Comparison of ENCODE assay signal across 25 mouse cellular contexts in the genomic region with DNA sequence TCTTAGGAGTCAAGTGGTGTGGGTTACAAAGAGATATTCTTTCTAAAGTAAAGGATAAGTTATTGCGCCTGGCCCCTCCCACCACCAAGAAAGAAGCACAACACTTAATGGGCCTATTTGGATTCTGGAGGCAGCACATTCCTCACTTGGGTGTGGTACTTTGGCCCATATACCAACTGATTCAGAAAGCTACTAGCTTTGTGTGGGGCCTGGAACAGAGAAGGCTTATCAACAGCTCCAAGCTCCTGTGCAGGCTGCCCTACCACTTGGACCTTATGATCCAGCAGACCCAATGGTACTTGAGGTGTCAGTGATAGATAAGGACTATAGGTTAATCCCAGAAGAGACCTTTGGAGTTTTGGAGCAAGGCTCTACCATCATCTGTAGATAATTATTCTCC. TPM values are rescaled to one million over a fixed set of nuclear protein-coding genes. Genes with fewer than 3 reads are reported as not detected.
A peak's percentile ranks its signal among the peaks of the same experiment; 100 is the strongest.
DNase-seq lines count a peak whose midpoint lies in the region; ATAC-seq and TF ChIP-seq lines count a peak whose summit lies in the region.
"Had no signal": no experiment of that assay in that cellular context is flagged by ENCODE, and none has a peak within 500 bp of the region (broad histone marks: within the 10 kb centered on the region; RNA-seq: fewer than 3 reads in every experiment).

No protein-coding gene starts in this region.

- no peaks in the 10 kb centered on the region for H3K27me3 ChIP-seq in liver, embryonic 12.5 days (replicated peaks)
- no peaks in the 10 kb centered on the region for H3K27me3 ChIP-seq in liver, postnatal 0 days (ENCODE audit: insufficient read depth, low read length)
- no peaks in the 10 kb centered on the region for H3K27me3 ChIP-seq in liver, embryonic 13.5 days
- H3K27me3 ChIP-seq: embryonic facial prominence, embryonic 15.5 days; heart, embryonic 15.5 days; Patski had no signal

- H3K9ac ChIP-seq in liver, embryonic 12.5 days: no peak overlapping the region
- no peak overlapping the region for H3K9ac ChIP-seq in liver, postnatal 0 days (replicated peaks)
- no peak overlapping the region for H3K9ac ChIP-seq in liver, embryonic 13.5 days
- H3K9ac ChIP-seq: embryonic facial prominence, embryonic 15.5 days; heart, embryonic 15.5 days; hindbrain, embryonic 14.5 days had no signal

- WGBS in liver, embryonic 12.5 days (ENCODE audit: insufficient replicate concordance): 91% methylated on average over 1 of the region's 1 CpGs
- 90% methylated on average over 1 of the region's 1 CpGs for WGBS in liver, postnatal 0 days (ENCODE audit: insufficient replicate concordance)
- 85% methylated on average over 1 of the region's 1 CpGs for WGBS in liver, embryonic 13.5 days (ENCODE audit: insufficient replicate concordance)

- H3K4me1 ChIP-seq in liver, embryonic 12.5 days: peaks cover 18% of the 10 kb centered on the region
- H3K4me1 ChIP-seq in liver, postnatal 0 days (ENCODE audit: insufficient read depth): no peaks in the 10 kb centered on the region
- peaks cover 16% of the 10 kb centered on the region for H3K4me1 ChIP-seq in liver, embryonic 13.5 days (replicated peaks)
- H3K4me1 ChIP-seq: embryonic facial prominence, embryonic 15.5 days; forebrain, embryonic 10.5 days; heart, embryonic 15.5 days; hindbrain, embryonic 10.5 days had no signal

- no peak overlapping the region for H3K4me3 ChIP-seq in liver, embryonic 12.5 days
- H3K4me3 ChIP-seq in liver, postnatal 0 days (ENCODE audit: low read depth, low read length): no peak overlapping the region
- H3K4me3 ChIP-seq in liver, embryonic 13.5 days (replicated peaks): no peak overlapping the region
- H3K4me3 ChIP-seq: embryonic facial prominence, embryonic 15.5 days; erythroblast, embryonic 14.5 days; forebrain, embryonic 10.5 days; heart, adult 2 months; heart, embryonic 15.5 days; hindbrain, embryonic 10.5 days had no signal

- H3K4me2 ChIP-seq in liver, embryonic 12.5 days: no peak overlapping the region
- H3K4me2 ChIP-seq in liver, postnatal 0 days (ENCODE audit: low read depth, low read length): no peak overlapping the region
- H3K4me2 ChIP-seq in liver, embryonic 13.5 days: no peak overlapping the region
- H3K4me2 ChIP-seq: embryonic facial prominence, embryonic 15.5 days; heart, embryonic 11.5 days; heart, embryonic 15.5 days; hindbrain, embryonic 14.5 days had no signal

- no peak for DNase-seq in liver, postnatal 0 days
- DNase-seq in ZHBTc4 (ENCODE audit: low read depth, low spot score) (peak; percentile 70), MN1 (ENCODE audit: low spot score) (no peak)
- DNase-seq in liver, embryonic 13.5 days: no peak
- DNase-seq in kidney, postnatal 14 days: no peak
- no peak for DNase-seq in cerebellum, postnatal 36 days
- DNase-seq: adrenal gland, adult 8-10 months; adrenal gland, postnatal 36 days; cerebellum, adult 2 months; cerebellum, postnatal 10 days; embryo, embryonic 11 days; gastrocnemius, postnatal 10 days; heart, adult 2 months; heart, postnatal 14 days had no signal

- peak; percentile 40; the same call in 1 of the 2 replicates for ATAC-seq in liver, embryonic 12.5 days
- ATAC-seq in liver, postnatal 0 days: no peak
- ATAC-seq in liver, embryonic 13.5 days (ENCODE audit: low read depth): peak; percentile 64
- ATAC-seq: forebrain, embryonic 16.5 days; Patski had no signal

- no peak for TF ChIP-seq CTCF in liver, postnatal 0 days (IDR thresholded peaks at IDR 0.05; ENCODE audit: low read depth)

- no peaks in the 10 kb centered on the region for H3K36me3 ChIP-seq in liver, embryonic 12.5 days
- H3K36me3 ChIP-seq in liver, postnatal 0 days (replicated peaks; ENCODE audit: insufficient read depth, low read length): no peaks in the 10 kb centered on the region
- no peaks in the 10 kb centered on the region for H3K36me3 ChIP-seq in liver, embryonic 13.5 days
- H3K36me3 ChIP-seq: embryonic facial prominence, embryonic 15.5 days; forebrain, embryonic 10.5 days; G1E; heart, embryonic 15.5 days; hindbrain, embryonic 10.5 days had no signal

- H3K9me3 ChIP-seq in liver, embryonic 12.5 days (replicated peaks): no peaks in the 10 kb centered on the region
- H3K9me3 ChIP-seq in liver, postnatal 0 days (ENCODE audit: low read length): no peaks in the 10 kb centered on the region
- no peaks in the 10 kb centered on the region for H3K9me3 ChIP-seq in liver, embryonic 13.5 days (replicated peaks)
- H3K9me3 ChIP-seq: embryonic facial prominence, embryonic 15.5 days; forebrain, embryonic 10.5 days; G1E; heart, embryonic 15.5 days had no signal

- TF ChIP-seq EP300 in liver, postnatal 0 days (IDR thresholded peaks at IDR 0.05; ENCODE audit: low read depth): no peak

- H3K27ac ChIP-seq in liver, embryonic 12.5 days: no peak overlapping the region
- H3K27ac ChIP-seq in liver, postnatal 0 days (ENCODE audit: low read depth): no peak overlapping the region
- no peak overlapping the region for H3K27ac ChIP-seq in liver, embryonic 13.5 days
- H3K27ac ChIP-seq: embryonic facial prominence, embryonic 15.5 days; forebrain, embryonic 10.5 days; heart, adult 2 months; heart, embryonic 15.5 days; hindbrain, embryonic 10.5 days; hindbrain, embryonic 14.5 days had no signal

RNA-seq across cellular contexts. Expression of gene Klf3, which starts 15.0 kb away (rescaled TPM):
- polyA plus RNA-seq in liver, embryonic 12.5 days (2016; fragmentation: Nextera tagmentation; extraction: Ambion mirVana): 91.2 and 105 TPM in 2 replicates
- polyA plus RNA-seq in liver, postnatal 0 days (2015; fragmentation: Nextera tagmentation; extraction: Ambion mirVana): 63.5 and 65.7 TPM in 2 replicates
- polyA plus RNA-seq in liver, embryonic 13.5 days (2015; fragmentation: Nextera tagmentation; extraction: Ambion mirVana): 73.2 and 78.4 TPM in 2 replicates
